Mouse (Mus musculus) embryo, embryonic 11.5 days (tissue): ENCODE measurements at regions not wholly inside any gene's neighbourhood (a gene's known extent, or its start where the extent isn't known, plus 50 kb on each side); places are given as distances from the start of the nearest gene placed in this dataset.
A peak's percentile ranks its signal among the peaks of the same experiment; 100 is the strongest.
"Not testable (repeated sequence)": the region's sequence is repeated elsewhere in the genome, so short reads cannot be mapped to it uniquely, and the experiment has no call there.

ENCODE experiments used
- DNase-seq: peaks from one replicate; pipeline ENCODE4 v3.0.0-alpha.2; 2012; ENCODE audit warnings: low read depth, low spot score

DNA sequence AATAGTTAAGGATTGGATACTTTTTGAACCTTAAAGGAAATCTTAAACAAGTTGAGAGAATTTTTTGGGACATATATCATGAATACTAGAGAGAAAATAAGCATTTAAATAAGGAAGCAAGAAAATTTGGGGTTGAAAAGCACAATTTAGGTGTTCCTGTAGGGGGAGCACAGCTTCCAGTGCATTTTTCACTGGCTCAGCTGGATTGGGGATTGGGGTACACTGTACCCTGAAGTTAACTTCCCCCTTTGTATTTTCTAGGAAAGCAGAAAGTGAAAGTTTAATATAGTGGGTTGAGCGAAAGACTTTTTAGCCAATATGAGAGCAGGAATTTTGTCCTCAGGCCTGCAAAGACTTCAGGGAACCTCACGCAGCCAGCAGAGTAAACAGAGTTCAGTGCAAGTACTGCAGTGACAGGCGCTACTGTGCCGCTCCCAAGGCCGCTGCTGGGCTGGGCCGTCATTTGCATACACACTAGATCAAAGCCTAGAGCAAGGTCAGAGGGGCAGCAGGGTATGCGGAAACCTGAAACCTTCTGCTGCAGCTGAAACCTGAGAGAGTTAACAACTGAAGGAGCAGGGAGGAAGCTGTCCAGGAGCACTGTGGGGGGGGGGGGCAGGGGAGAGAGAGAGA is 1111.4 kb downstream of the H2al1n start:
- DNase-seq = peak; percentile 50

DNA sequence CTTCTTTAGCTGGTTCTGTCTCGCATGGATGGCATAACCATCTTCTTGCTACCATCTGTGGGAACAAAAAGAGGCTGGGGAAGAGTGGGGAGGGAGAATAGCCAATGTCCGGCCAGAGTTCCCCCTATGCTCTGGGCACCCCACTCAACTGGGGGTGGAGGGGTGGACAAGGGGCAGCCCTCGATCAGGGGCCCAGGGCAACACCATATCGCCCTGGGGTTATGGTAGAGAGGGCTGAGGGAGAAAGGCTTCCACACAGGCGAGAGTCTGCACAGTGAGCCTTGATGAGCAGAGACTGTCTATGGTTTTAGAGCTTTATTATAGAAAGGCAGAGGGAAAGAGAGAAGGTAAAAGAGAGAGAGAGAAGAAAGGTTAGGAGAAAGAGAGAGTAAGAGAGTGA is 1112.0 kb downstream of the H2al1n start:
- DNase-seq = no peak

DNA sequence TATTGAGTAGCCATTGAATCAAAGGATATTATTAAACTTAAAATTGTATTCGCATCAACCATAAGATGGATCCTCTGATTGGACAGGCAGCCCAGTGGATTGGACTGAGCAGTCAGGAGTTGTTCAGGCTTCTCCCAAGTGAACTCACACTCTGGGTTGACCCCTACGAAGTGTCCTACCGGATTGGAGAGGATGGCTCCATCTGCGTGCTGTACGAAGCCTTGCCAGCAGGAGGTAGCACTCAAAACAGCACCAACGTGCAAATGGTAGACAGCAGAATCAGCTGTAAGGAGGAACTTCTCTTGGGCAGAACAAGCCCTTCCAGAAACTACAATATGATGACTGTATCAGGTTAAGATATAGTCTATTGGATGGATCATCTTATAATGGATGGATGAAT is 1154.2 kb downstream of the H2al1n start:
- not testable (repeated sequence) for DNase-seq
